Mouse (Mus musculus) right cerebral cortex, adult 18-20 months (tissue): ENCODE data around the gene Mfsd4a.

ENCODE experiments used
- DNase-seq: peaks from one replicate; pipeline ENCODE4 v3.0.0; 2022; ENCODE audit warnings: mixed read lengths

Mfsd4a gene

DNA sequence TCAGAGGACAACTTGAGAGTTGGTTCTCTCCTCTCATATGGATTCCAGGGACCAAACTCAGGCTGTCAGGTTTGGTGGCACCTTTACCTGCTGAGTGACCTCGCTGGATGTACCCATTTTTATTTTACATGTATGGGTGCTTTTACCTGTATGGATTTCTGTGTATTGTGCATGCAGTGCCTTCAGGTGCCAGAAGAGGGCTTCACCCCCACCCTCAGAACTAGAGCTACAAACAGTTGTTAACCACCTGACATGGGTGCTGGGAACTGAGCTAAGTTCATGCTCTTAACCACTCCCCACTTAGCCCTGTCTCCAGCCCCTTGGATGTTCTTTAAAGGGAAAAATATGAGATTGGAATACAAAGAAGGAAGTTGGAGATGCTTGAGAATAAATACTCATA is 53.1 kb downstream of the Mfsd4a start:
- DNase-seq = no peak

DNA sequence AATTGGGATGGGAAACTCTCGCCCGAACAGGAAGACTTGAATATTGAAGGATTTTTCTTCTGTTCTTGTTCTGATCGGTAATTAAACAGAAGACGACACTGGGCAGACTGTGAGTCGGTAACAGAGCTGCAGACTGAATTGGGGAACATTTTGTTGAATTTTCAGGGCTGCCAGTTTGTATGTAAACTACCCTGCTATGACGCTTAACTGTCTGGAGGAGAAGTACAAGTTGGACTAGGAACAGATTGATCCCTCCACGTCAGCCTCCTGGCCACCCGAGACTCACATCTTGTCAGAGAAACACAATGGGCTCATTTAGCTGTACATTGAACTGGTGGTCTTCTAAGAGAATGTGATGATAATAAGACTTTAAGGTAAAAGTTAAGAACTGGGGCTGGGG is 55.0 kb downstream of the Mfsd4a start:
- no peak for DNase-seq

DNA sequence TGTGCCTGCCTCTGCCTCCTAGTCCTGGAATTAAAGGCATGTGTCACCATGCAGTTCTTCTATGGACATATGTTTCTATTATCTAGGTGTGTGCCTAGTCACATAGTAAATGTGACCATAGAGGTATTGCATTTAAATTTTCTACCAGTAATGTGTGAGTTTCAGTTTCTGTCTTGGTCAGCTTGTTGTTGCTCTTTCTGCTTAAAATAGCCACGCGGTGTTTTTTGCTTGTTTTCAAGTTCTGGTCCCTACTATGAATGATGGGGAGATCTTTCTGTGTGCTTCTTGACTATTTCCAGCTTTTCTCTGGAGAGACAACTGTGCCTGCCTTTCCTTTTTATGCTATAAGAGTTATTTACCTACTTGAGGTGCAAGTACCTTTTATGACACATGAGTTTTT is 56.1 kb downstream of the Mfsd4a start:
- no peak for DNase-seq

DNA sequence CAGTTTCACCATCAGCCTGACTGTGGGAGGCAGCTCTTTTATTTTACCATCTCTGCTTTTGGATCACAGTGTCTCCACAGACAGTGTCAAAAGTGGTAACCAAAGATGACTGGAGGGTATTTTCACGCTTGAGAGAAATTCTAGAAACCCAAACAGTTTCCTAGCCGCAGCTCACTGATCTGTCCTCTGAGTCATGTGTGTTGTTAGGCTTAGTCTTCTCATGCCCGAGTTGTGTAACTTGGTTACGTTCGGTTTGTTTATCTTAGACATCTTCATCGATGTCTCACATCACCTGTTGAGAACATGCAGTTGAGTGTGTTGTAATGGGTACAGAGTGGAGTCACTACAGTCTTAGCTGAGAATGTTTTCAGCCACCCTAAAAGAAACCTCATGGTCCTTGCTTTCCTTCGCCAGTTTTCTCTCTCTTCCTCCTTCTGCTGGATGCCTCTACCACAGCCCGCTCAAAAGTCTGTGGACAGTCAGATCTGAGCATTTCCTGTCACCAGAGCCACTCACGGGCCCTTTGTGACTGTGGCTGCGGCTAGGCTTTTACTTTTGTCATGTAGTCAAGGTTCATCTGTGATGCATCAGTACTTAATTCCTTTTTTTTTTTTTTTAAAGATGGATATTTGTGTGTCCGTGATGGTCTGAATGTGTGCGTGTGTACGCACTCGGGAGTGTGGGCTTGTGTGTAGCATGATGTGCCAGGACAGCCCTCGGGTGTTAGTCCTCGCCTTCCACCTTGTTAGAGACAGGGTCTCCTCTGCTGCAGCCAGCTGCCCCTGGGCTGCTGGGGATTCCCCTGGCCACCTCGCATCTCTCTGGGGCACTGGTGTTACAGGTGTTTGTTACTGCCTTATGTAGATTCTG is 57.0 kb downstream of the Mfsd4a start:
- peak; percentile 11 for DNase-seq

GRCm38 (mm10) chr1:132008881-132009644 is 58.8 kb downstream of the Mfsd4a start:
- DNase-seq = no peak

DNA sequence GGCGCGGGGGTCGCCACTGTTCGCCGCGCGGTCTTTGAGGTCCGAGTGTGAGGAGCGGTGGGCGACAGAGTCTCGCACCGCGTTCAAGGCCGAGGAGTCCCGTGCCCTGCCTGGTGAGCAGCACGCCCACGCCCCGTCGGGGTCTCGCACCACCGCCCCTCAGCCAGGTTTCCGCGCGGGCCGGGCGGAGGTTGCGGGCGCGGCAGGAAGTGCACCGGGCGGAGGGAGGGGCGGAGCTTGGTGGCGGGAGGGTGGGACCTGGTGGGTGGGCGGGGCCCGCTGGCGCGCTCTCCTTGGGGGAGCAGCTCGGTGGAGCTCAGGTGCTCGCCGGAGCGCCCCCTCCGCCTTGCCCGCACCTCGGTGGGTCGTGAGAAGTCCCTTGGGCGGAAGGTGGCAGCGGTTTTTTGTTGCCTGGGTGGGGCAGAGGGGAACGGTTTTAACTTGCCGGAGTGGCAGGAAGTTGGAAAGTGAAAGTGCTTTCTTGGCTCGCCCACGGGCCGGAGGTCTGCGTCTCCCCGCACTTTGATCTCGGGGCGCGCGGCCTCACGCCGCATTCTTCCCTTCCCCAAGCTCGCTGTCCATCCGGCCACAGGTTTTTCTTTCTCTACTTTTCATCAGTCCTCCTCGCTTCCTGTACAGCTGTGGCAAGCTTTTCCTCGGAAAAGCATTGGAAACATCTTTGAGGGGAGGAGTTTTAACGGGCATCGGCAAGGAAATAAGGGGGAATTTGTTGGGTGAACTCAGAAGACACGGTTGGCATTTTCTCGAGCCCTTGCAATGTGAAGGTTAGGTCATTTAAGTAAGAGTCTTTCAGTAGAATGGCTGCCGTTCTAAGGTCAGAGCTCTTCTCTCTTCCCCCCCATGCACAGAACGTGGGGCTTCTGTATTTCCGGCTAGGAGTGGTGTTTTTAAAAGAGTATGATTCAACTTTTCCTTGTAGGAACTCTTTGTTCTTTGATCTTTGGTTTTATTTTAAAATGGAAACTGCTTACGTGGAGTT is 59.7 kb downstream of the Mfsd4a start:
- DNase-seq = peak; percentile 85

DNA sequence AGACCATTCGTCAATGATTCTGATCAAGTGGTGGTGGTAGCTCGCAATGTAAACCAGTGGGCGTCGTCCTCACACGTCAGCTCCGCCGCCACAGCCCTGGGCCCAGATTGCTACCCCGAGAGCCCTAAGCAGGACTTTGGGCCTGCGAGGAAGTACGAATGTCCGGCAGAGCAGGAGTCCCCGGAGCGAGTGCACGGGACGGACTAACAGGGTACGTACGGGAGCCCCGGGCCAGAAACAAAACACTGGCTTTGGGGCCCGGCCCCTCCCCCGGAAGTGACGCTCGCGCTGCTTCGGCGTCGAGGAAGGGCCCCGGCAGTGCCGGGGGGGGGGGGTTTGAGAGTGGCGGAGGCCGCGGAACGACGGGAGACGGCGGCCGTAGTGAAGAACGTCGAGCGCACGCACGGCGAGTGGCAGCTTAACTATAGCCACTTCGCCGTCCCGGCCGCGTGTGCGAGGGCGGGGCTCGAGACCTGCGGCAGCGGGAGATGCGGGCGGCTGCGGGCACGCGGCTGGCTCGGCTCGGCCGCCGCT is 60.5 kb downstream of the Mfsd4a start, which contains the start of gene Elk4:
Elk4 (plus strand) TSS at position 326 of the 534 bp plus-strand sequence.
- peak; percentile 90 for DNase-seq

DNA sequence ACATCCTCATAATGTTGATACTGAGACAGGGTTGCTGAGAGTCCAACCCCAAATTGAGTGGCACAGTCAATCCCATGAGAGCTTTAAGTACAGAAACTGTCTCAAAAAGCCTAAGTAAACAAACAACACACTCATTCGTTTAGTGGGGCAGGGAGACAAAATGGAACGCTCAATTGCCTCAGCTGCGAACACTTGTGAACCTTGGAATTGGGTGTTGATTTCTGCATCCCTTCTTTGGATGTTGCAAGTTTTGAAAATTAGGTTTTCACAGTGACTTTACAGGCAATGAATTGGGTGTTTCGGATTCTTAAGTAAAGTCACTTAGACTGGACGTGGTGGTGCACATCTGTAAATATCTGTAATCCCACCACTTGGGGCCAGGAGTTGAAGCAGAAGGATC is 61.1 kb downstream of the Mfsd4a start:
- no peak for DNase-seq

DNA sequence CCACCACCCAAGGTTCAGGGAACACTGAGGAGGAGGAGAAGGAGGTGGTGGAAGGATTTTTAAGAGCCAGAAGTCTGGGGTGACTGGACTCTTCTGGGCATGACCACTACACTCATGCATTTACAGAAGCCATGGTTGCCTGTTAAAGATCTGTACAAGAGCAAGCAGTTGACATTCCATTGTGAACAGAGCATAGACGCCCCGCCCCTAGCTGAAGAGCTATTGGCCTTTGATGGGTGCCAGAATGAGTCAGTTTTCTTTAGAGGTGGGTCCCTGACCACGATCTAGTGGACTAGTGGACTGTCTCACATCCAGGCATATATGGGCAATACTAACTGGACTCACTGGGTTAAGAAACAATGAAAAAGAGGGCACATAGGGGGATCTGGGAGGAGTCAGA is 61.8 kb downstream of the Mfsd4a start:
- DNase-seq = no peak

DNA sequence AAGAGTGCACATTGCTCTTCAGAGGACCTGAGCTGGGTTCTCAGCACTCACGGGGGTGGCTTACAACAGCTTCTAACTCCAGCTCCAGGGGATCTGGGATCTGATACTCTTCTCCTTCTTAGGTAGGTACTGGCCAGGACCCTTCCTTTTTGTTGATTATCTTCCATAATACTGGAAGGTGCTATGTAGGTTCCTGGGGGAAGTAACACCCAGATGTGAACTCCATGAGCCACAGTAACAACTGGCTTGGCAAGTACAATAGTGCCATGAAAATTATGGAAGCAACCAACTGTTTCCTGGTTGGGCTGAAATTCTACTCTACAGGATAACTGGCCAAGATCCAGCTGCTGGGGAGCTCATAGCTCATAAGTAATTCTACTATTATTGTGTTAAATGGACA is 62.4 kb downstream of the Mfsd4a start:
- no peak for DNase-seq

- no peak for DNase-seq
Measured at GRCm38 (mm10) chr1:132004574-132005180, 63.2 kb downstream of the Mfsd4a start.

- no peak for DNase-seq
Measured at GRCm38 (mm10) chr1:132003817-132004216, 64.0 kb downstream of the Mfsd4a start.

DNA sequence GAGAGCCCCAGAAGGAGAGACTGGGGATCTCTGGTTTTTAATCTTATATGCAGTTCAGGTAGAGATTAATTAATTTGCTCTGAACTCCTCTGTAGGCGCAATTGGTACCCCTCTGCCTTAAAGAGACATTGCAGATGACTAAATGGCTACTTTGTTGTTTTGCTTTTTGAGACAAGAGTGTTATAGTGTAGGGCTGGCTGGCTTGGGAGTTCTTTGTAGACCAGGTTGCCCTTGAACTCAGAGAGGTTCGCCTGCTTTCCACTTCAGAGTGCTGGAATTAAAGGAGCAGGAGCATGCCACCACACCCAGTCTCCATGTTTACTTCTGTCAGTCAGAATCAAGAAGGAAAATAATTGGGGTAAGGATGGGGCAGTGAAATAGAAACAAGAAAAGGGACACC is 64.8 kb downstream of the Mfsd4a start:
- DNase-seq = no peak

DNA sequence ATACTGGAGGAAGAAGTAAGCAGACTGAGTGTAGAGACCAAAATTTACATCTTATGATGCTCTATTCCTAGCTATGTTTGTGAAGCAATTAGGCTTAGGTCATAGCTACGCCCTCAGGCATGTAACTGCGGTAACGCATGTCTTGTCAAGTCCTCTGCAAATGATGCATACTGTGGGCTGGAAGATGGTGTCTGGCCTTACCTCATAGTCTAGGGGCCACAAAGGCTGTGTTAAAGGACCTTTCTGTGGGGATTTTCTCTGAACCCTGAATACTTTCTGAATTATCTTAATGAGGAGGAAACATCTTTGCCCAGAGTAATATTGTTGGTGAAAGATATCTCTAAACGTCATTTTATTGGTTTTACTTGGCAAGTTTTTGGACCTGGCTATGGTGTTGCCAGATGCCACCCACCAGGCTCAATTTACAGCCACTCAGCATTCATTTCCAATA is 66.0 kb downstream of the Mfsd4a start:
- no peak for DNase-seq

DNA sequence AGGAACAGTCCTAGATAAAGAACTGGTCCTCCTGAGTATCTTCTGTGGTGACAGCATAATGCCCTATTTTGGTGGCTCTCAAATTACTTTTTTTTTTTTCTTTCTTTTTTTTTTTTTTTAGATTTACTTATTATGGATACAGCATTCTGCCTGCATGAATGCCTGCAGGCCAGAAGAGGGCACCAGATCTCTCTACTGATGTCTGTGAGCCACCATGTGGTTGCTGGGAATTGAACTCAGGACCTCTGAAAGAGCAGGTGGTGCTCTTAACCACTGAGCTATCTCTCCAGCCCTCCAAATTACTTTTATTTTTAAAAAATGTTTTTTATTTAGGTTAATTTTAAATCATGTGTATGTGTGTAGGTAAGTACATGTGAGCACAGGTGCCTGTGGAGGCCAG is 67.4 kb downstream of the Mfsd4a start:
- DNase-seq = no peak

DNA sequence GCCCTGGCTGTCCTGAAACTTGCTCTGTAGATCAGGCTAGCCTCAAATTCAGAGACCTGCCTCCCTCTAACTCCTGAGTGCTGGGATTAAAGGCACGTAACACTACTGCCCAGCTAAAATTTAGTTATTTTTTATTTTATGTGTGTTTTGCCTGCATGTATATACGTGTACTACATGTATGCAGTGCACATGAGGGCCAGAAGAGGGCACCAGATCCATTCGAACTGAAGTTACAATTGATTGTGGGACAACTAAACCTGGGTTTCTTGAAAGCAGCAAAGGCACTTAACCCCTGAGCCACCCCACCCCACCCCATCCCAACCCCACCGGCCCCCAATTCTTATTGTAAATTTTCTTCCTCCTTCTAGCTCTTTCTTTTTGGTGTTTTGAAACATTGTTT is 72.8 kb downstream of the Mfsd4a start:
- DNase-seq = peak; percentile 29

- DNase-seq = no peak
Measured at GRCm38 (mm10) chr1:131993169-131994040, 74.5 kb downstream of the Mfsd4a start.

GRCm38 (mm10) chr1:131992561-131993001 is 75.3 kb downstream of the Mfsd4a start:
- DNase-seq = no peak

GRCm38 (mm10) chr1:131990083-131990760 is 77.6 kb downstream of the Mfsd4a start:
- no peak for DNase-seq

GRCm38 (mm10) chr1:131989476-131989875 is 78.4 kb downstream of the Mfsd4a start:
- no peak for DNase-seq
